Mouse (Mus musculus) CD8-positive naive resting alpha-beta T cell, adult 2 months (primary cell): ENCODE results near the gene Nomo1.

Experiments used
- DNase-seq, 2 experiments: peaks; one replicate each; pipeline ENCODE4 v3.0.0; 2022; ENCODE audit warnings: low read depth in 2 of 2, low spot score in 2 of 2

Gene Nomo1

DNA sequence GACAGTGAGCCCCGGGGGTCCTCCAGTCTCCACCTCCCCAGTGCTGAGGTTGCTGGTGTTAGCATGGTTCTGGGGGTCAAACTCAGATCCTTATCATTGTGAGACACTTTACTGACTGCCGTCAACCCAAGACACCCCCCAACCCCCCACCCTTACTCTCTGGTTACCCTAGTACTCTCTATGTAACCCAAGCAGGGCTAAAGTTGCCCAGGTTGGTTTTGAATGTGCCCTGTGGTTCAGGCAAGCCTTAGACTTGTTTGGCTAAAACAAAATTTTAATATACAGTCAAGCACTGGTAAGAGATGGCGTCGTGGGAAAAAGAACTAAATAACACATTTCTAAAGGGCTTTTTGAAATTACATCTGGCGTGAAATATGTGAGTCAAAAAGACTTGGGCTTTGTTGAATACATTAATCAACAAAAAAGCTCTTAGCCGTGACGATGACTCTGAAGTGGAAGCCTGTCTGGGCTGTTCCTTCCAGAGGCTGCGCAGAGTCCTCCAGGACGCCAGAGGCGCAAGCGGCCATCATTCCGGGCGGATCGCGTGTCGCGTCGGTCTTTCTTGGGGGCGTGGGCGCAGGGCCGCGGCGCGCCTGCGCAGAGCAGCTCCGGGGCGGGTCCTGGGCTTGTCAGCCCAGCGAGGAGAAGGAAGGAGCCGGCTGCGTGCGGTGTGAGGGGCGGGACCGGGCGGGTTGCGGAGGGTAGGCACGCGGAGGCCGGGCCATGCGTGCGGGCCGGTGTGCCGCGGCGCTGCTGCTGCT lies at the start of gene Nomo1:
Gene Nomo1 (plus strand): TSS at position 590 of the 761 bp plus-strand sequence.
- DNase-seq: peak; percentile 99 to 100

DNA sequence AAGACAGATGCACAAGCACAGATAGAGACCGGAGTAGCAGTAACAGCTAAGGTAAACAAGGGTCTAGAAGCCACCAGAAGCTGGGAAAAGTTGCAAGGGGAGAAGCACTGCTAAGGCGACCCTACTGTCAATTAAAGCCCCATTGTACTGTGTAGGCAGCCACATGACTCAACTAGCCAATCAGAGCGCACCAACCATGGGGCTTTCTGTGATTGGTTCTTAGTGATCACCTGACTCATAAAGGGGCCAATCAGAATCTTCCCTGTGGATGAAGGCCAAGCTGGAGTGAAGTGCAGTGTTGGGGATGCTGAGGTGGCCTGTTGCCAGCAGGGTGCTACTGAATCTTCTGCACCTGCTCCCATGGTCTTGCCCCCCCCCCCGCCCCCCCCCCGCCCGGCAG lies 46.6 kb upstream of the Nomo1 start:
- no peak for DNase-seq

GRCm38 (mm10) chr7:45988344-45988743 lies 45.2 kb upstream of the Nomo1 start:
- DNase-seq: no peak

GRCm38 (mm10) chr7:45992470-45992869 lies 41.0 kb upstream of the Nomo1 start:
- DNase-seq: no peak

- DNase-seq: no peak
These were observed 32.9 kb upstream of the Nomo1 start for GRCm38 (mm10) chr7:46000577-46000976.

DNA sequence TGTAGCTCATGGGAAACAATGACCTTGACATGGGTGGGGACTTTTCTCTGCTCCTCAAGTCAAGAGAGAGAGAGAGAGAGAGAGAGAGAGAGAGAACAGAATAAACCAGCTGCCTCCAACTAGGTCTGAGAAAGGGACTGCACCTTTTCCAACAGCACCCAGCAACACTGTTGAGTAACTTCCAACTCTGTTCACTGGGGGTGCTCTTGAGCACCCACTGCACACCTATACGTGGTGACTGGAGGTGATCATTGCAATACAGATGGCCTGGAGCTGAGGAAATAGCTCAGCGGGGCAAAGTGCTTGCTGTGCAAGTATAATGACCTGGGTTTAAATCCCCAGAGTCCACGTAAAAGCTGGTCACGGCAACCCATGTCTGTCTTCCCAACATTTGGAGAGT lies 30.8 kb upstream of the Nomo1 start:
- DNase-seq: no peak

GRCm38 (mm10) chr7:46009578-46009977 lies 23.9 kb upstream of the Nomo1 start:
- peak; percentile 23 to 27 for DNase-seq

GRCm38 (mm10) chr7:46012121-46012520 lies 21.4 kb upstream of the Nomo1 start:
- no peak for DNase-seq

- no peak for DNase-seq
These were observed 20.1 kb upstream of the Nomo1 start for GRCm38 (mm10) chr7:46013266-46014010.

GRCm38 (mm10) chr7:46019594-46019993 lies 13.9 kb upstream of the Nomo1 start:
- DNase-seq: no peak

DNA sequence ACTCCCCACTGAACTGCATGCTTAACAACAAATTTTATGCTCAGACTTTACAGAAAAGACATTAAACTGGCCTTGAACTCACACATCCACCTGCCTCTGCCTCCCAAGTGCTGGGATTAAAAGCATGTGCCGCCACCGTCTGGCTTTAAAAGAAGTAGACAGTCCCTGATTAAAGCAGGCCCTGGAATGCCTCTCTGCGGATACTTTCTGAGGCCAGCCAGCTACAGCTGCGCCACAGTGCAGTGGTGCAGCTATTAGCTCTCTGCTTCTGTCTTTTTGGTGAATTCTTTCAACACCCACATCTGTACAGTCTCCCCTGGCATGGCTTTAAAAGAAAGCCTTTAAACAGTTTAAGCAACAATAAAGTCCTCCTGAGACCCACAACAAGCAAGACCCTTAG lies 11.5 kb upstream of the Nomo1 start:
- no peak for DNase-seq

DNA sequence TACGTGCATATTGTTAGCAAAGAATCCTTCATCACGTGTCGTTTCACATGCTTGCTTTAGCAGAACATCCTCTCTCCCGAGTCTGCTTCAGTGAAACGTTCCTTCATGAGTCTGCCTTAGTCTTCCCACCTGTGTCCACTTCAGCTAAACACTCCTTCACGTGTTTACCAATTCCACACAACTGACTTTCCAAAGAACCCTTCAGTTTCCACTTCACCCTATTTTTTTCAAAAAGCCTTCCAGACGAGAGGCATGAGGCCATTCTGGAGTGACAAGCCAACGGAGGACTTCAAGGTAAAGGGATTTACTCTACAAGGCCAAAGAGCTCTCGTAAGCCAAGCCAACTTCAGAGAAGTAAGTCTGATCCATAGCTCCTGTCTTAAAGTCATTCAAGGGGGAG lies 8.1 kb upstream of the Nomo1 start:
- DNase-seq: no peak

GRCm38 (mm10) chr7:46028681-46029080 lies 4.8 kb upstream of the Nomo1 start:
- no peak for DNase-seq

- no peak for DNase-seq
These were observed 4.0 kb upstream of the Nomo1 start for GRCm38 (mm10) chr7:46029299-46030144.

DNA sequence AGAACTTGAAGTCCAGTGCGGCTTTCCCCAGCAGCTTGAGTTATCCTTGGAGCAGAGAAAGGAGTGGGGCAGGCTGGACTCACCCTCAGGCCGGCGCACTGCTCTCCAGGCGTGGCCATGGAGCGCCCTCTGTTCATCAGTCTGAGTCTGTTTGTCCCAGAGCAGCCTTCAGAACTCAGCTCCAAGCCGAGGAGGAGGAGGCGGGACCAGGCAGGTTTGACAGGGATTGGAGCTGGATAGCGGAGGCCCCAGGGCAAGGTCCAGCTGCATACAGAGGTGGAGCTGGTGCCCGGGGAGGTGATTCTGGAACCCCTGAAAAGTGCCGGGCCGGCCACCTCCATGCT lies 3.4 kb upstream of the Nomo1 start, which contains the start of gene Abcc6:
Gene Abcc6 (minus strand): TSS at position 158 of the 344 bp plus-strand sequence.
- DNase-seq: no peak

GRCm38 (mm10) chr7:46031075-46031474 lies 2.4 kb upstream of the Nomo1 start:
- DNase-seq: no peak

GRCm38 (mm10) chr7:46033870-46034337 lies 406 bp downstream of the Nomo1 start:
- DNase-seq: no peak

GRCm38 (mm10) chr7:46034991-46035390 lies 1.5 kb downstream of the Nomo1 start:
- DNase-seq: no peak

- no peak for DNase-seq
These were observed 2.0 kb downstream of the Nomo1 start for GRCm38 (mm10) chr7:46035468-46035867.

- DNase-seq: no peak
These were observed 3.9 kb downstream of the Nomo1 start for GRCm38 (mm10) chr7:46037433-46037832.

- DNase-seq: no peak
These were observed 6.4 kb downstream of the Nomo1 start for GRCm38 (mm10) chr7:46039873-46040272.
